Mouse (Mus musculus) adrenal gland, adult 8-10 months (tissue): Measurements from ENCODE around the gene 1110008P14Rik. TPM values are rescaled to one million over a fixed set of nuclear protein-coding genes. Genes with fewer than 3 reads are reported as not detected.

ENCODE experiments used
- DNase-seq: peaks from one replicate; pipeline ENCODE4 v3.0.0; 2022
- total RNA-seq, 4 experiments: library from RNA; stranded (reverse); gene quantifications; 2 replicates each; pipeline ENCODE4 v1.2.4; 2022

The 1110008P14Rik gene
- total RNA-seq, 4 experiments from 2014 or later = 120 to 179 (median 148) TPM

DNA sequence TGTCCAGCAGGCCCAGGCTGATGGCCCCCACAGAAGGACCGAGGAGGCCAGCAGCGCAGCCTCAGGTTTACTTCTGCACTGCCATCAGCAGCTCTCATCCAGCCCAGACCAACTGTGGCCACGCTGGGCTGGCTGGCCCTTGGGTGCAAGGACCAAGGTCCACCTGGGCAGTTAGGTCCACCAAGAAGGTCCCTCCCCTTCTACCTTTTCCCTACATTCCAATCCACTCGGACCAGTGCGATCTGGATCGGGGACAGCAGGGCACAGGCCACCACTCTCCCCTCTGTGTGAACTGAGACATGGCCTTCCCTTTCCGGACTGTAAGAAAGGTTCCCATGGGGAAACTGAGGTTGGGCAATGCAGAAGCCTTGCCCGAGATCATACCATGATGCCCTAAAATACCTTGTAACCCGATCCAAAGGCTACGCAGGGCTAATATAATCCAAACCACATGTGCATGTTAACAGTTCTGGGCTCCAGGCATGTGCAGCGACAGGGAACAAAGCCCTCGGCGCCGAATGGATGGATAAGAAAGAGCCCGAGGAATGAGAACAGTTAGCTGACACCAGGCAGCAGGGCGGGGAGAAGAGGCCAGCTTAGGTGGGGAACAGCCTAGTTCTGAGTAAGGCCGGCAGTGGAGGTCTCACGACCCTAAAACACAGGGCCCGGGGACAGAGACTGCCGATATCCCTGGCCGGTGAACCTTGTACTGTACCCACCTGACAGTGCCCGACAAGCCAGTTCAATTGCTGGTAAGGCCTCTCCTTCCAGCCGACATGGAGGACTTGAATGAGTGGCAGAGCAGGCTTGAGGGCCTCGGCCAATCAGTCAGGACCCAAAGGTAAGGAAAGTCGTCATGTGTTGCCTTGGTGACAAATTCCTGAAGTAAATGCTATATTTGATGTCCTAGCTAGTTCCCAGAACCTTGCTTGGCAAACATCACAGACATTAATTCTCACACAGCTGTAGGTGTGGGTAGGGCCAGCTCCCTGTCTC is 27.0 kb upstream of the 1110008P14Rik start:
- no peak for DNase-seq

DNA sequence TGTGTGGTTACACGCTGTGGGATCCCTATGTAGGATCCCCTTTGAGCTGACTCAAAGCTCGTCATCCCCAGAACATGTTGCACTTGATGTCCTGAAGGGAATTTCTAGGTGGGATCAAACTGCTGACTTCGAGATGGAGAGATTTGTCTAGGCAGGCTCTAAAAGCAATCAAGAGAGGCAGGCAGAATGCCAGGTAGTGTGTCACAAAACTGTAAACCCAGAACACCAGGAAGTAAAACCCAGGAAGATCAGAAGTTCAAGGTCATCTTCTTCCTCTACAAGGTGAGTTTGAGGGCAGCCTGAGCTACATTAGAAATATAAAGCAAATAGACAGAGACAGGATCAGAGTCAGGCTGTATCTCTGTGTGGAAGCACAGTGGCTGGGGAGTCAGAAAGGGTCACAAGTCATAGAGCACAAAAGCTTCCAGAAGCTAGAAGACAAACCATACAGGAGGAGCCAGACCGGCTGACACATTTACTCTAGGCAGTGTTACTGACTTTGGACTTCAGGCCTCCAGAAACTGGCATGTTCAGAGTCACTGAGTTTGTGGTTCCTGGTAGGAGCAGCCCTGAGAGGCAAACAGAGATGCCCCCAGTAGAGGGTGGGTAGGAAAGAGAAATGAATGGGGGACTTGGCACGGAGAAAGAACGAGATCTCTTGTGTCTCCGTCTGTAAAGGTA is 25.5 kb upstream of the 1110008P14Rik start:
- no peak for DNase-seq

DNA sequence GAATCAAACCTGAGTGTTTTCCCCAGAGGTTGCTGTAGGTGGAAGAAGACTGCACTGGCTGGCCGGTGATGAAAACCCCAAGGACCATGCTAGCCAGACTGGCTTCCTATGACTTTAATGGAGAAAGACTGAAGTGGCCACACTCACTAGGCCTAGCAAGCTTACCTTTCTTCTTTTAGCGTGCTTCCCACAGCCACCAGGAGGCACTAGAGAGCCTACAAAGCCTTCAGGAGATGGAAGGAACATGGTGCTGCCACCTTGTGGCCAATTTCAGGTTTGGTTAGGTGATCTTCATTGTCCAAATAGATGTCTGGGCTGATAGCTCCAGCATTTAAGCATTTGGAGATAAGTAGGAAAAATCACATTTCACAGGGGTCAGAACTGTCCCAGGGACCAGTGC is 22.9 kb upstream of the 1110008P14Rik start:
- peak; percentile 89 for DNase-seq

GRCm38 (mm10) chr2:32396695-32397094 is 15.0 kb upstream of the 1110008P14Rik start:
- DNase-seq = no peak

GRCm38 (mm10) chr2:32395946-32396621 is 14.3 kb upstream of the 1110008P14Rik start:
- peak; percentile 91 for DNase-seq

GRCm38 (mm10) chr2:32395484-32395945 is 13.8 kb upstream of the 1110008P14Rik start, which contains the start of gene Ptges2:
Gene Ptges2 (plus strand): TSS chr2:32395896.
- DNase-seq = peak; percentile 88

DNA sequence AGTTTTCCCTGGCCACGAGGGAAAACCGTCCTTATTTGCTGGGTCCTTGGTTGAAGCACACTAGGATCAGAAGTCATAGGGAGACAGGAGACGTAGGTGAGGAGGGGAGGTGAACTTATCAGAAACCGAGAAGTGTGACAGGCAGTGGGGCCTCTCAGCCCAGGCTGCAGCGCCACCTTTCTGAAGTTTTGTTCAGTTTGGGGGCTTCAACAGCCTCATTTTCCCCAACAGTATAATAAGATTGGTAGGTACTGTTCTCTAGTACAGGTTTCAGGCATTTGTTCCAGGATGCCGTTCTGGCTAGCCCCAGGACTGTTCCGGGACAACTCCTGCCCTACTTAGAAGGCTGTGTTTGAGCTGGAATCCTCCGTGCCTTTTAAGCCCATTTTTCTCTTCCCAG is 13.2 kb upstream of the 1110008P14Rik start:
- DNase-seq = no peak

GRCm38 (mm10) chr2:32392063-32392462 is 10.3 kb upstream of the 1110008P14Rik start:
- no peak for DNase-seq

GRCm38 (mm10) chr2:32390871-32391270 is 9.1 kb upstream of the 1110008P14Rik start:
- no peak for DNase-seq

DNA sequence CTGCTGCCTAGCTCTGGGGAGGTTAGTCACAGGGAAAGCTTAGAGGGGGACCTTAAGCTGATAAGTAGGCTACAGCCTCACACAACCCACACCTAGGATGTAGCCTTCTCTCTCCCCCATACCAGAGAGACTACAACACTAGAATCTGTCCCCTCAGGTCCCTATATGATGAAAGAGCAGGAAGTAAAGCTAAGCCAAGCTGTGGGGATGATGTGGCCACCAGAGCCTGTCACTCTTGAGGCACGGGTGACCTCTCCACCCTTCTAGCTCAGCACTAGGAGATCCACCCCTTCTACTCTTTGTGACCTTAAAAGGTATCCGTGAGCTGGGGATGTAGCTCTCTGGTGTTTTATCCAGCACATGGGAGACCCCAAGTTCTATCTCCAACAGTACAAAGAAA is 7.4 kb upstream of the 1110008P14Rik start:
- DNase-seq = no peak

- DNase-seq = no peak
Observed at GRCm38 (mm10) chr2:32387706-32388490, 6.2 kb upstream of the 1110008P14Rik start, which contains the start of gene Lcn2. Gene Lcn2 (minus strand): TSS chr2:32388252.

DNA sequence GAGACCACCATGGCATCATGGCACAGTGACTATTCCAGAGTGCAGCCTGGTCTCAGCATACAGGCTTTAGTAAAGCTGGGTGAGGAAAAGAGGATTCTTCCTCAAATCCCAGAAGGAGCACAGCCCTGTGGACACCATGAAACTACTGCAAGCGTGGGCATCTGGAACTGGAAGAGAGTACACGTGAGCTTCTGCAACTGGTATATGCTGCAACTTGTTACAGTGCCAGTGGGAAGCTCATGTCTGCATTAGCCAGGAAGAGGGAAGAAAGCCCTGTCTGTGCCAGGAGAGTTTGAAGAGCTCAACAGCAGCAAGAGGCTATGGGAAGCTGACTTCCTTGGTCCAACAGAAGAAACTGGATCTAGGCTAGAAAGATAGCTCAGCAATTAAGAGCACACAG is 951 bp upstream of the 1110008P14Rik start:
- DNase-seq = no peak

DNA sequence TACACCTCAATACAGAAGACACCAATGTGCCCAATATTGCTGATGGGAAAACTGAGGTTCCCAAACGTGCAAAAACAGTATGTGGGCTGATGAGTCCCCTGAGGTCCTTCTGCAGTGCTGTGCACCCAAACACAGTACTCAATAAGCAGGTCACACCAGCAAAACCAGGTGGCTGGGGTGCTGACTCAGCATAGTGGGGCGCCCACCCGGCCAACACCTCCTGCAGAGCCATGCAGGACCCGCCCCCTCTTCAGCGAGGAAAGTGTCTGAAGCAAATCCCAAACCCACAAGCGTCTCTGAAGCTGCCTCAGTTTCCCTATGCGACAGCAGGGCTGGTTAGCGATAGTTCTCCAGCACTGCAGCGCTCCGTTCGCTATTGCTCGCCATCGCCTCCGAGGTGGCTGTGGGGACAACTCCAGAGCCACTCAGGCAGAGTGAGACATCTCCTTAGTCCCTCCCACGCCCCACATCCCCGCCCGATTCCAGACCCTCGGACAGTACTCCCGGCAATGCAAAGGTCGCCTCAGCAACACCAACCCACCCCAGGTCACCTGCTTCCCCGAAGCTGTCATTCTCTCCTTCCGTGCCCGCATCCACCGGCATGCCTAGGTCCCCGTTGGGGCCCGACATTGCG is 480 bp downstream of the 1110008P14Rik start:
- DNase-seq = no peak

GRCm38 (mm10) chr2:32380001-32380500 is 1.7 kb downstream of the 1110008P14Rik start:
- peak; percentile 80 for DNase-seq

DNA sequence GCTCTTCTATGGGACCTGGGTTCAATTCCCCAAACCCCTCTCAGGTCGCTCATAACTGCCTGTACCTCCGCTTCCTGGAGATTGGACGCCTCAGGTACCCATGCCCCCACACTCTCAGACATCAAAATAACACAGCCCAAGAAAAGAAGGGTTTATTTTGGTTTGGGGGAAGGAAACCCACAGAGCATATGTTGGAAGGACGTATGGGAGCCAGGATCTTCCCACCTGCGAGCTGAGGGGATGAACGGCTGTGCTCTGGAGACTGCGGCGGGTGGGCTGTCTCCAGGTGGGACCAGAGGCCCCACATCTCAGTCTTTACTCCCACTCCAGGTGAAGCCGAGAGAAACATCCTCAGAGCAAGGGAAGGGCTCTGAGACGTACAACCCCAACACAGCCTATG is 4.8 kb downstream of the 1110008P14Rik start:
- DNase-seq = no peak

- no peak for DNase-seq
Observed at GRCm38 (mm10) chr2:32375317-32375940, 6.3 kb downstream of the 1110008P14Rik start.

DNA sequence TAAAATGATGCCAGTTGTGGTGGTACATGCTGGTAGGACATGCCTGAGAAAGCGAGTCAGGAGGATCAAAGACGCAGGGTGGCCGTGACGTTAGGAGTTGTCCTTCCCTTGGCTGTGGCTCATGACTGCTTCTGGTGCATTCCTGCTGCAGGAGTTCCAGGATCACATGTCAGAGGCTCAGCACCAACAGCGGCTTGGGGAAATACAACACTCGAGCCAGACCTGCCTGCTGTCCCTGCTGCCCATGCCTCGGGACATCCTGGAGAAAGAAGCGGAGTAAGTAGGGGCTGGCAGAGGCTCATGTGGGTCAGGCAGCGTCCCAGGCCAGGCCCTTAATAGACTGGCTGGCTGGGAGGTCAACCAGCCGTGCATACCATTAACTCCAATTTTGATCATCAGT is 7.5 kb downstream of the 1110008P14Rik start:
- no peak for DNase-seq

GRCm38 (mm10) chr2:32367315-32367714 is 14.4 kb downstream of the 1110008P14Rik start:
- no peak for DNase-seq

DNA sequence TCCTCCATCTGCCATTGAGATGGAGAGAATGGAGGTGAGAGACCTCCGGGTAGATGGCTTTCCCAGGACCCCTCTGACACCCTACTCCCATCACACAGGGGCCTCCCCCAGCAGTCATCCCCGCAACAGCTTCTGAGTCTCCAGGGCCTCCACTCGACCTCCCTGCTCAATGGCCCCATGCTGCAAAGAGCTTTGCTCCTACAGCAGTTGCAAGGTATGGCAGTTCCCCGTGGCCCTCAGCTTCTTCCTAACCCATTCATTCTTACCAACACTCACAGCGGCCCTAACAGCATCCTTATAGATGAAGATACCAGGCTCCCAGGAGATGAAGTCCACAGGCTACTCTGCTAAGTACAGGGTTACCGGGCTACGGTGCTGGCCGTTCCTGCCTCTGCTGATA is 17.6 kb downstream of the 1110008P14Rik start:
- DNase-seq = no peak

DNA sequence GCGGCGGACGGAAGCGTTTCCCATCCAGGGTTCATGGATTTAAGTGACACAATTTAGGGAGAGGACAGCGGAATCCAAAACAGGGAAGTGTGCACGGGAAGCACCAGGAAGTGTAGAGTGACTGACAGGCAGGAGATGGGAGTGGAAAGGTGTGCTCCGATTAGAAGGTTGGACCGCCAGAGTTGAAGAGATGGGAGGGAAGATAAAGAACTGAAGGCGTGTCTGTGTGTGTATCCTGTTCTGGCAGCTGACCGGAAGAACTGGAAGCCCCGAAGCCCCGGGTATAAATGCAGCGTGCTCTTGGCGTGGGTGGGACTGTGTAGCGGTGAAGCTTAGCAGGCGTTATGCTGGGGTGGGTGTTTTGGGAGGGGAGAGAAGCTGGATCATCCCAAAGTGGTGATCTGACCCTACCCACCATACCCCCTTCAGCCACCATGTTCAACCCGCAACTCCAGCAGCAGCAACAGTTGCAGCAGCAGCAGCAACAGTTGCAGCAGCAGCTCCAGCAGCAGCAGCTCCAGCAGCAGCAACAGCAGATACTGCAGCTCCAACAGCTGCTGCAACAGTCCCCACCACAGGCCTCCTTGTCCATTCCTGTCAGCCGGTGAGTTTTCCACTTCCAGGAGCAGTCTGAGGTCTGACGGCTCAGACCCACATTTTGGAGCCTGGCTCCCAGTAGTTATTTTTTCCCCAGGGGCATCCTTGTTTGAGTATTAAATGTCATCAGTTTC is 18.2 kb downstream of the 1110008P14Rik start:
- DNase-seq = no peak
